Mouse (Mus musculus): ENCODE measurements around the gene Pisd. TPM values are rescaled to one million over a fixed set of nuclear protein-coding genes. Genes with fewer than 3 reads are reported as not detected.
"Not testable (repeated sequence)": the region's sequence is repeated elsewhere in the genome, so short reads cannot be mapped to it uniquely, and the experiment has no call there.

Gene Pisd
- polyA plus RNA-seq, 1 experiment from 2014 or later, result 65.4 TPM

GRCm38 (mm10) chr5:32736770-32737169 lies 48.7 kb downstream of the Pisd start:
- ATAC-seq (ENCODE audit: low FRiP score), result peak; percentile 72; the same call in 1 of the 2 replicates
- H3K4me3 ChIP-seq (ENCODE audit: low read depth, low read length); H3K4me1 ChIP-seq (ENCODE audit: control insufficient read depth, insufficient read depth, low read length); H3K36me3 ChIP-seq (ENCODE audit: control insufficient read depth, insufficient read depth, low read length); H3K27me3 ChIP-seq (ENCODE audit: control insufficient read depth, insufficient read depth, low read length); H3K4me2 ChIP-seq; H3K9me3 ChIP-seq (ENCODE audit: control insufficient read depth, low read length); DNase-seq (ENCODE audit: low spot score, missing footprints); H3K27ac ChIP-seq (ENCODE audit: low read depth, low read length); H3K9ac ChIP-seq (ENCODE audit: low read length): not testable (repeated sequence)
- whole genome bisulfite sequencing, result 84% methylated on average over 3 of the region's 3 CpGs

- Histone ChIP-seq H3K4me3 (ENCODE audit: low read depth, low read length) (no peak overlapping the region), H3K9ac (ENCODE audit: low read length) (no peak overlapping the region), H3K36me3 (ENCODE audit: control insufficient read depth, insufficient read depth, low read length) (0 out of 2 replicates have a peak, but pooled peaks cover 3% of the 10 kb centered on the region), H3K9me3 (ENCODE audit: control insufficient read depth, low read length) (no peaks in the 10 kb centered on the region), H3K27me3 (ENCODE audit: control insufficient read depth, insufficient read depth, low read length) (no peaks in the 10 kb centered on the region), H3K4me2 (no peak overlapping the region), H3K4me1 (ENCODE audit: control insufficient read depth, insufficient read depth, low read length) (no peaks in the 10 kb centered on the region), H3K27ac (ENCODE audit: low read depth, low read length) (no peak overlapping the region)
- DNase-seq (ENCODE audit: low spot score, missing footprints) (no peak), ATAC-seq (ENCODE audit: low FRiP score) (no peak)
- 93% methylated on average over 6 of the region's 6 CpGs for WGBS
Observed at GRCm38 (mm10) chr5:32735779-32736178, 49.7 kb downstream of the Pisd start.

GRCm38 (mm10) chr5:32733892-32734291 lies 51.6 kb downstream of the Pisd start:
- not testable (repeated sequence) for H3K9me3 ChIP-seq (ENCODE audit: control insufficient read depth, low read length); H3K9ac ChIP-seq (ENCODE audit: low read length); H3K4me3 ChIP-seq (ENCODE audit: low read depth, low read length); DNase-seq (ENCODE audit: low spot score, missing footprints); H3K36me3 ChIP-seq (ENCODE audit: control insufficient read depth, insufficient read depth, low read length); H3K27me3 ChIP-seq (ENCODE audit: control insufficient read depth, insufficient read depth, low read length); H3K27ac ChIP-seq (ENCODE audit: low read depth, low read length); H3K4me1 ChIP-seq (ENCODE audit: control insufficient read depth, insufficient read depth, low read length); H3K4me2 ChIP-seq
- ATAC-seq (ENCODE audit: low FRiP score), result peak; percentile 52; the same call in 1 of the 2 replicates
- 98% methylated on average over 6 of the region's 6 CpGs for WGBS

GRCm38 (mm10) chr5:32728851-32729250 lies 56.6 kb downstream of the Pisd start:
- Histone ChIP-seq H3K9ac (ENCODE audit: low read length) (no peak overlapping the region), H3K27me3 (ENCODE audit: control insufficient read depth, insufficient read depth, low read length) (no peaks in the 10 kb centered on the region), H3K4me1 (ENCODE audit: control insufficient read depth, insufficient read depth, low read length) (no peaks in the 10 kb centered on the region), H3K4me3 (ENCODE audit: low read depth, low read length) (no peak overlapping the region), H3K9me3 (ENCODE audit: control insufficient read depth, low read length) (no peaks in the 10 kb centered on the region), H3K36me3 (ENCODE audit: control insufficient read depth, insufficient read depth, low read length) (no peaks in the 10 kb centered on the region), H3K4me2 (no peak overlapping the region), H3K27ac (ENCODE audit: low read depth, low read length) (no peak overlapping the region)
- WGBS, result 90% methylated on average over 8 of the region's 8 CpGs
- DNase-seq (ENCODE audit: low spot score, missing footprints) (no peak), ATAC-seq (ENCODE audit: low FRiP score) (no peak)

- ATAC-seq (ENCODE audit: low FRiP score) (no peak), DNase-seq (ENCODE audit: low spot score, missing footprints) (no peak)
- no peak overlapping the region for H3K4me3 ChIP-seq (ENCODE audit: low read depth, low read length)
- 91% methylated on average over 7 of the region's 7 CpGs for WGBS
- H3K36me3 ChIP-seq (ENCODE audit: control insufficient read depth, insufficient read depth, low read length), result no peaks in the 10 kb centered on the region
- H3K9ac ChIP-seq (ENCODE audit: low read length), result no peak overlapping the region
- H3K4me1 ChIP-seq (ENCODE audit: control insufficient read depth, insufficient read depth, low read length), result no peaks in the 10 kb centered on the region
- no peaks in the 10 kb centered on the region for H3K27me3 ChIP-seq (ENCODE audit: control insufficient read depth, insufficient read depth, low read length)
- no peak overlapping the region for H3K4me2 ChIP-seq
- H3K27ac ChIP-seq (ENCODE audit: low read depth, low read length), result no peak overlapping the region
- no peaks in the 10 kb centered on the region for H3K9me3 ChIP-seq (ENCODE audit: control insufficient read depth, low read length)
Observed at GRCm38 (mm10) chr5:32728300-32728699, 57.1 kb downstream of the Pisd start.

- ATAC-seq (ENCODE audit: low FRiP score); H3K4me2 ChIP-seq; H3K36me3 ChIP-seq (ENCODE audit: control insufficient read depth, insufficient read depth, low read length); H3K9ac ChIP-seq (ENCODE audit: low read length); H3K4me1 ChIP-seq (ENCODE audit: control insufficient read depth, insufficient read depth, low read length); H3K27me3 ChIP-seq (ENCODE audit: control insufficient read depth, insufficient read depth, low read length); H3K4me3 ChIP-seq (ENCODE audit: low read depth, low read length); H3K9me3 ChIP-seq (ENCODE audit: control insufficient read depth, low read length); H3K27ac ChIP-seq (ENCODE audit: low read depth, low read length); DNase-seq (ENCODE audit: low spot score, missing footprints): not testable (repeated sequence)
- WGBS, result 76% methylated on average over 3 of the region's 3 CpGs
Observed at GRCm38 (mm10) chr5:32725397-32725796, 60.0 kb downstream of the Pisd start.

- ATAC-seq (ENCODE audit: low FRiP score), result no peak
- WGBS, result 87% methylated on average over 7 of the region's 7 CpGs
Observed at GRCm38 (mm10) chr5:32723981-32724380, 61.5 kb downstream of the Pisd start.

GRCm38 (mm10) chr5:32722711-32723110 lies 62.7 kb downstream of the Pisd start:
- DNase-seq (ENCODE audit: low spot score, missing footprints); H3K36me3 ChIP-seq (ENCODE audit: control insufficient read depth, insufficient read depth, low read length); H3K27me3 ChIP-seq (ENCODE audit: control insufficient read depth, insufficient read depth, low read length); ATAC-seq (ENCODE audit: low FRiP score); H3K4me2 ChIP-seq; H3K9me3 ChIP-seq (ENCODE audit: control insufficient read depth, low read length); H3K4me1 ChIP-seq (ENCODE audit: control insufficient read depth, insufficient read depth, low read length); H3K27ac ChIP-seq (ENCODE audit: low read depth, low read length); H3K4me3 ChIP-seq (ENCODE audit: low read depth, low read length); H3K9ac ChIP-seq (ENCODE audit: low read length): not testable (repeated sequence)
- WGBS, result 94% methylated on average over 8 of the region's 8 CpGs

More at GRCm38 (mm10) chr5:32723981-32724380, 61.5 kb downstream of the Pisd start:
- Histone ChIP-seq H3K4me1 (ENCODE audit: control insufficient read depth, insufficient read depth, low read length) (no peaks in the 10 kb centered on the region), H3K27me3 (ENCODE audit: control insufficient read depth, insufficient read depth, low read length) (no peaks in the 10 kb centered on the region), H3K9me3 (ENCODE audit: control insufficient read depth, low read length) (no peaks in the 10 kb centered on the region), H3K9ac (ENCODE audit: low read length) (no peak overlapping the region), H3K36me3 (ENCODE audit: control insufficient read depth, insufficient read depth, low read length) (no peaks in the 10 kb centered on the region), H3K4me3 (ENCODE audit: low read depth, low read length) (no peak overlapping the region), H3K4me2 (no peak overlapping the region), H3K27ac (ENCODE audit: low read depth, low read length) (no peak overlapping the region)
- no peak for DNase-seq (ENCODE audit: low spot score, missing footprints)

- ATAC-seq (ENCODE audit: low FRiP score) (no peak), DNase-seq (ENCODE audit: low spot score, missing footprints) (no peak)
- 75% methylated on average over 7 of the region's 7 CpGs for WGBS
Observed at GRCm38 (mm10) chr5:32722263-32722662, 63.2 kb downstream of the Pisd start.

GRCm38 (mm10) chr5:32721316-32721715 lies 64.1 kb downstream of the Pisd start:
- H3K4me3 ChIP-seq (ENCODE audit: low read depth, low read length), result no peak overlapping the region
- no peak for DNase-seq (ENCODE audit: low spot score, missing footprints)
- H3K9me3 ChIP-seq (ENCODE audit: control insufficient read depth, low read length), result no peaks in the 10 kb centered on the region
- H3K4me1 ChIP-seq (ENCODE audit: control insufficient read depth, insufficient read depth, low read length), result no peaks in the 10 kb centered on the region
- ATAC-seq (ENCODE audit: low FRiP score), result no peak
- no peaks in the 10 kb centered on the region for H3K36me3 ChIP-seq (ENCODE audit: control insufficient read depth, insufficient read depth, low read length)
- WGBS, result 75% methylated on average over 3 of the region's 3 CpGs
- H3K9ac ChIP-seq (ENCODE audit: low read length), result no peak overlapping the region
- no peak overlapping the region for H3K27ac ChIP-seq (ENCODE audit: low read depth, low read length)
- no peaks in the 10 kb centered on the region for H3K27me3 ChIP-seq (ENCODE audit: control insufficient read depth, insufficient read depth, low read length)
- no peak overlapping the region for H3K4me2 ChIP-seq

More at GRCm38 (mm10) chr5:32722263-32722662, 63.2 kb downstream of the Pisd start:
- Histone ChIP-seq H3K36me3 (ENCODE audit: control insufficient read depth, insufficient read depth, low read length) (no peaks in the 10 kb centered on the region), H3K9ac (ENCODE audit: low read length) (no peak overlapping the region), H3K27me3 (ENCODE audit: control insufficient read depth, insufficient read depth, low read length) (no peaks in the 10 kb centered on the region), H3K4me3 (ENCODE audit: low read depth, low read length) (no peak overlapping the region), H3K4me2 (no peak overlapping the region), H3K9me3 (ENCODE audit: control insufficient read depth, low read length) (no peaks in the 10 kb centered on the region), H3K27ac (ENCODE audit: low read depth, low read length) (no peak overlapping the region), H3K4me1 (ENCODE audit: control insufficient read depth, insufficient read depth, low read length) (no peaks in the 10 kb centered on the region)
